Mouse (Mus musculus) embryo, embryonic 11.5 days (tissue): ENCODE measurements at regions not wholly inside any gene's neighbourhood (a gene's known extent, or its start where the extent isn't known, plus 50 kb on each side); places are given as distances from the start of the nearest gene placed in this dataset.
"Not testable (repeated sequence)": the region's sequence is repeated elsewhere in the genome, so short reads cannot be mapped to it uniquely, and the experiment has no call there.

Source experiments
- DNase-seq: peaks from one replicate; pipeline ENCODE4 v3.0.0-alpha.2; 2012; ENCODE audit warnings: low read depth, low spot score

DNA sequence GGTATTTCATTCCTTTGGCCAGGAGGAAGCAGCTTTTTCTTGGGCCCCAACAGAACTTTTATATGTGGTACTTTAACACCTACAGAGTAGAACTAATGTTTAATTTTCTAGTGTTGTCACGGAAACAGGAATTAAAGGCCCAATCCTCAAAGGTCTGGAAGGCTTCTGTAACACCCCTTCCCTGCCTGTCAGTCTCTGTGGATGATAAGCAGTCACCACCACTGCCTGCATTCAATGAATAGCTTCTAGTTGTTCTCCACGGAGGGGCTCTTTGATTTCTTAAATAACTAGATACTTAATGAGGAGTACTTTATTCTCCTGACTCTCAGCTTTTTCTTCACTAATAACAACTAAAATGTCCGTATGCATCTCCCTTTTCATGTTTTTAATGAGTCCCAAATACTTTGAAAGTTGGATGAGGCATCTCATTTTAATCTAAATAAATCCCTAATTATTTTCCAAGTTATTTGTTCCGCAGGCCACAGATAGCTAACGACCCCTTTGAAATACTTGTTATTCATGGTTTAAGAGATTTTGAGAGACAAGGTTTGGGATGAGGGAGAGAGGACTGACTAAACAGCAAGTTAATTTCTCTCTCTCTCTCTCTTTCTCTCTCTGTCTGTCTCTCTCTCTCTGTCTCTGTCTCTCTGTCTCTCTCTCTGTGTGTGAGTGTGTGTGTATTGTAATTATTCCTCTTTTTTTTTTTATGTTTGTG is 686.0 kb upstream of the Ghitm start:
- no peak for DNase-seq

DNA sequence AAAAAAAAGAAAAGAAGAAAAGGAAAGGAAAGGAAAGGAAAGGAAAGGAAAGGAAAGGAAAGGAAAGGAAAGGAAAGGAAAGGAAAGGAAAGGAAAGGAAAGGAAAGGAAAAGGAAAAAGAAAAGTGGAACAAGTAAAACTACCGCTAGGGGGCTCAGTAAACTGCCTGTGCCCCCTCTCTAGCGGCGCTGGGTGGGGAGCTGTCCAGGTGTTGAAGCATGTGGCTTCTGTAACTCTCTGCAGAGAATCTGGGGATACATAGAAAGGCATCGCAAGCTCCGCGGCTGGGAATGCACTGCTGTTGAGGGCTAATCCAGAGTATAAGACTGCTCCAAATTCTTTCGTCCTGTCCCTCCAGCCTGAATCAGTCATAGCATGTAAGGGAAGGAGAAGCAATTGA is 684.9 kb upstream of the Ghitm start:
- DNase-seq: peak; percentile 4

DNA sequence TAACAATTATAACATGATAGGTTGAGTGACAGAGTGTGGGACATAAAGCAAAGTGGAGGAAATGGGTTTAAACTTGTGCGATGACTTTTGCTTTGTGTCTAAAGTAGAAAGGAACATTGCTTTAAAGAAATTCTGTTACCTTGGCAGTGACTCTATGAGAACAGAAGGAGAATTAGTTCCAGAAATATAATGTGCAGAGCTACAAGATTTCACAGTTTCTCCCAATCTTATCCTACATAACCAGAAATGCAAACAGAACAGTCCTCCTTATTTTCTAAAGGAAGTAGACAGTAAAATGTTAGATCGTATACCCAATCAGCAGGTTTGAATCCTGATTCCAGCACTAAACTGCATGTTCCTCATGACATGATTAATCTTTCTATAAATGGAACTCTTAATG is 660.6 kb upstream of the Ghitm start:
- no peak for DNase-seq

- no peak for DNase-seq
Observed at GRCm38 (mm10) chr14:37765729-37766128, 630.7 kb upstream of the Ghitm start.

DNA sequence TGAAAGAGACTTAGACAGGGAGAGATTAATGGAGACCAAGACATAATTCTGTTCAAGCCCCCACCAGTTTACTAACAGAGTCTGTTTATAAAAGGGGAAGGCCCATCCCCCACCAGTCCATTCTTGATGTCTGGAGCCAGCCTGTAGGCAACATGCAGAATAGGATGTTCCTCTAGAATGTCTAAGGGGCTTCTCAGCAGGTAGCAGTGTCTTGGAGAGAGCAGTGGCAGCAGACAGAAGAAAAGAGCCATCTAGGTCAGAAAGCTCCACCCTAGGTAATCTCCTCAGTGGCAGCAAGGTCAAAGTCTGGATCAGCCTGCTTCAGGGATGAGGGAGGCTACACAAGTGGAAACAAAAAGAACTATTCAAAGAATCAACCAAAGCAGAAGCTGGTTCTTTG is 614.6 kb upstream of the Ghitm start:
- DNase-seq: not testable (repeated sequence)

DNA sequence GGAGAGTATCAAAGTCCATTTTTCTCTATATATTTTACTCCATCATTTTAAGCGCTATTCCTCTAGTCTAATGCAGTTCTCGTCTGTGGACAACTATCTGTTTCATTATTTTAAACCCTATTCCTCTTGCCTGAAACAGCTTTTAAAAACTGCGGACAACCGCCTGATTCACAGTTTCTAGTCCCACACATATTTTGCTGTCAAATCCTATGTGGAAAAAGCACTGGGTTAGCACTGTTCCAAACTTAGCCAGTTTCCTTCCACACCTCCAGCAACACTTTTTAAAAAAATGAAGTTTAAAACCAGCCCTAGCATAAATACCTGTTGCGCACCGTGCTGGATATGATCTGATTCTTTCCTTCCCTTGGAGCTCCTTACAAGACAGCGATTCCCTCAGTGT is 614.1 kb upstream of the Ghitm start:
- DNase-seq: no peak

- no peak for DNase-seq
Observed at GRCm38 (mm10) chr14:37743048-37743447, 608.0 kb upstream of the Ghitm start.

- not testable (repeated sequence) for DNase-seq
Observed at GRCm38 (mm10) chr14:37742426-37742825, 607.4 kb upstream of the Ghitm start.
